Mouse (Mus musculus) kidney, adult 2 months (tissue): Measurements from ENCODE around the gene Rps12.

Experiments used
- CTCF ChIP-seq: fragments of 200-500 bp; conservative IDR thresholded peaks from 2 replicates; pipeline ENCODE4 v1.5.1; 2011; ENCODE audit warnings: low read depth, mild to moderate bottlenecking, control low read depth, low read length, moderate library complexity, mixed read lengths; ENCODE audit not compliant: insufficient read depth, insufficient read length
- POLR2A ChIP-seq: fragments of 200-500 bp; IDR thresholded peaks from one replicate; pipeline ENCODE4 v1.6.1; 2011; ENCODE audit warnings: low read depth, low read length, control low read depth

DNA sequence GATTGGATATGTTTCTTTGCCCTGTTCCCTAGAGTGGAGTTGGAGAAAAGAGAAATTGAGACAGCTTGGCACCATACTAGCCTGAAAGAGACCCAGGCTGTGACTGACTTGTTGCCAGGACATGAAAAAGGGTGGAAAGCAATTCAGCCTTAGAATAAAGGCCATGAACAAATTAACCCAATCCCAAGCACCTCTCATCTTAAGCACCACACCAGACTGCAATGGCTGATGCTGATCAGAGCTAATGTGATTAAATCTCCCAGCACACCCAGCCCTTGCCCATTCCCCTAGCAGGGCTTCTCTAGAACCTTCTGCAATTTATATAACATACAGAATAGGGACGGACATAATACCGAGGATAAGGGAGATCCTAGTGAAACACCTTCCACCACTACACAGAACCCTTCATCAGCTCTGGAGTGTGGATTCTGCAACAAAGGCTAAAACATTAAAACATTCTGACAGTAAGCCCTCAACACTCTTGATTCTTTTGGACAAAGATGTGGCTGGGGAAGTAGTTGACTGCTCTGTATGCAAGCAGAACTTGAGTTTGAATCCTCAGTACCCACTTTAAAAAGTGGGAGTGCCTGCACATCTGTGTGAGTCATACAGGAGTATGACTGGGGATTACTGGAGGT is 4.1 kb downstream of the Rps12 start:
- TF ChIP-seq CTCF, result no peak
- no peak for TF ChIP-seq POLR2A
